Mouse (Mus musculus) adrenal gland, postnatal 14 days (tissue): ENCODE data around the gene Rasgef1a. TPM values are rescaled to one million over a fixed set of nuclear protein-coding genes. Genes with fewer than 3 reads are reported as not detected.

Source experiments
- DNase-seq: peaks from one replicate; pipeline ENCODE4 v3.0.0; 2021; ENCODE audit warnings: mixed read lengths
- total RNA-seq: library from RNA; stranded (reverse); gene quantifications from 2 replicates; pipeline ENCODE4 v1.2.3, GENCODE M21; 2021

The Rasgef1a gene
- total RNA-seq, 1 experiment from 2014 or later, result 0.19 TPM

DNA sequence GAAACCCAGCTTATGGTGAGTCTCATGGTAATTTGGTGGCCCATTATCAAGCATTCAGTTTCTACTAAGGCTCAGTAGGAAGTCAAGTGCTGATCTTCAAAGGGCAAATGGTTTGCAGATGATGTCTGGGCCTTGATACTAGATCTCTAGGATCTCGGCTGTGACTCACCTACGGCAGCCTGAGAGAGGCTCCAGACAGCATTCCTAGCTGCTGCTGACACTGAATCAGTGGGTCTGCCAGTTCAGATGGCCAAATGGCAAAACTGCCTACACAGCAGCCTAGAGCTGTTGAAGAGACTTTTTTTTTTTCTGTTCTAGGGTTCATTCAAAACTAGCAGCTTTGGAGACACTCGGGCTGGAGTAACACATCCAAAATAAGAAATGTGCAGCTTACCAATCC, 15.8 kb downstream of the Rasgef1a start:
- no peak for DNase-seq

DNA sequence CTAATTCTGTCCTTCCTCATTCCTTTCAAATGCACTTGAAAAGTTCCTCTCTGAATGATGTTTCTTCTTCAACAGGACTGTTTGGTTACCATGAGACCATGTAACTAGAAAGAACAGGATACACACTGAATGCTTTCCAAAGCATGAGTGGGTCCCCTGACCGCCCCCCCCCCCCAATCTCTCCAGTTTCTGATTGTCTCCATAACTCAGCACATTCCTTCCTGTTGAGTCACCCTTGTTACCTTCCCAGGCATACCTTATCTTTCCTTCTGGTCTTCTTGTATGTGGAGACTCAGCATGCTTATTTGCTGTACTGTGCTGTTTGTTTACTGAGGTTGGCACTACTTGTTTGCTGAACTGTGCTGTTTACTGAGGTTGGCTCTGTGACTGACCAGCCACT, 20.2 kb downstream of the Rasgef1a start:
- no peak for DNase-seq

DNA sequence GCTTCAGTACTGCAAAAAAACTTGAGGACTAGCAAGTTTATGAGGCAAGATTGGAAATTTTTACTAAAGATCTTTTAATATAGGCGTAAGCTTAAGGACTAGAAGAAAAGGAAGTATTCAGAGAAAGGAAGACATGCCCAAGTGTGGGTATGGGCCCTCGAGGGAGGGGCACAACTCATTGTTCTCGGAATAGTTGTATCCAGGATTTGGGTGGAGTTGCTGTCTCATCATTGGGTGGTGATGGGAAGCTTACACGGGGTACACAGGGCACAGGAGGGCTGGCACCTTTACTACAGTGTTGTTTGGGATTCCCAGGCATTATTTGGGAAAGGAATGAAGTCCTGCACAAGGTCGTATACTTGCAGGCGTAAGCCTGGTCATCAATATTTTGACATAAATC, 24.4 kb downstream of the Rasgef1a start:
- no peak for DNase-seq

DNA sequence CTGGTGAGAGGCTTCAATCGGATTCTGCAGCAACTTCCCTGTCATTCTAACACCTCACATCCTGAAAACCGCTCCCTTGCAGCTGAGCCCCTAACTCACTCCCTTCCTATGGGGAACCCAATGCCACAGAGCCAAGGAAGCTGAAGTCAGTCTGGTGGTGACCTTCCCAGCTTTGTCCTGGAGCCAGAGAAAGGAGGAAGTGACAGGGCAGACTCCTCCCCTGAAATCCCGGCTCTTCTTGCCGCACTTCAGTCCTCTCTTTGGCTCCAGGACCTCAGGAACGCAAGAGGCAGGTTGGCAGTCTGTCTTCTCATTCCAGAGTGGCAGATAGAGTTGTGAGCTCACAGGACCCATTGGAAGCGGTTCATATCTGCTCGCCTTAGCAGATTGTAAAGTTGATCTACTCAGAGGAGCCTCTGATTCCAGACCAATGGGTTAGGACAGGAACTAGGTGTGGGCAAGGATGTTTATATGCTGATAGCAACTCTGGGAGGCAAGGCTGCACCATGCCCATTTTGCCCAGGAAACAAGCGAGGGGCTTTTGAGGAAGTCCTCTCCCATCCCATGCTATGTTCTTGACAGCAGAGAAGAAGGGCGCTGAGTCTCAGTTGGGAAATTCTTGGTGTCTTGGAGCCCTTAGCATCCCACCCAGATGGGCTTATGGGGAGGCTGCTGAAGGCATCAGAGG, 25.0 kb downstream of the Rasgef1a start:
- DNase-seq, result no peak

DNA sequence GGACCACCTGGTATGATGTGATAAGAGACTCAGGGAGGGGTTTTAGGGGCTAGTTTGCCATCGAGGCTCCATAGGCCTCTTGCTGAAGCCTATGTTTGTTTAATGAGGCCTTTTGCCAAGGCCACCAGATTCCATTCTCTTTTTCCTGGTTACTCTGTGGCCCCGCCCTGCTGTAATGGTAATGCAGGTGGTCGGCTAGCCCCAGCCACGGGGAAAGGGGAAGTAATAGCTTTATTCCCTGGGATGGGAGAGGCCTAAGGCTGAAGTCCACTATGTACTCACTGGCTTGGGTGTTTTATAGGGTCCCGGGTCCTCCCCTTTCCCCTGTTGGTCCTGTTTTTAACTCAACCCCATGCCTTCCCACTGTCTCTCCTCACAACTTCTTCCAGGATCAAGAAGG, 25.6 kb downstream of the Rasgef1a start:
- no peak for DNase-seq

DNA sequence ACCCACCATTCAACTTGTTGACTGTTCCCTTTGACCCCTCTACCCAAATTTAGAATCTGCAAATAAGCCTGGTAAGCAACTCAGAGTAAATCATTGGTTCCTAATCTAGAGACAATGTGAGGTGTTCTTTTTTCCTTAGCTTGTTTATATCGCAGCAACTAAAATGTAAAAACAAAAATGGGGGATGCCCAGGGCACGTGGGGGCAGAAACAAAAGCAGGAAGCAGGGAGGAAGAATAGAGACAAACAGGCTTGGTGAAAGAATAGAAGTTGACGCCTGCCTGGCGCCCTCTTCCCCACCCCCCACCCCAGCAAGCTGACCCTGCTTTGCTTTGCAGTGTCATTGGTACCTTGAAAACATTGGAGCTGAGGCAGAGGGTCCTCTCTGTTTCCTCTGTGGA, 33.9 kb downstream of the Rasgef1a start:
- no peak for DNase-seq

DNA sequence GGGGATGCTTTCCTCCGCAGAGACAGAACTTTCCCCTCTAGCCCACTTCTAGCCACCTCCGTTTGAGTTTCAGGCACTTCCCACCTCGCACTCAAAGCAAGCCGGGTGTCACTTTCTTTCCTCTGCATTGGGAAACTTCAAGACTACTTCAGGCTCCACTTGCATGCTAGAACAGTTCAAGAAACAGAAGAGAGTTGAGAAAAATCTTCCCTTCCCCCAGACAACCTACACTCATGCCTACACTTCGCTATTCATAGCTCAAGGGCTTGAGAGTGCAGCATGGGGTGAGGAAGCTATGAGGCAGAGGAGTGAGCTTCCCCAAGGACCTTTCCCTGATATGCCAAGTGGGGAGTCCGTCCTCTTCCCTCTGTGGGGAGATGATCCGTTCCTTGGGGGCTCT, 34.7 kb downstream of the Rasgef1a start:
- no peak for DNase-seq

DNA sequence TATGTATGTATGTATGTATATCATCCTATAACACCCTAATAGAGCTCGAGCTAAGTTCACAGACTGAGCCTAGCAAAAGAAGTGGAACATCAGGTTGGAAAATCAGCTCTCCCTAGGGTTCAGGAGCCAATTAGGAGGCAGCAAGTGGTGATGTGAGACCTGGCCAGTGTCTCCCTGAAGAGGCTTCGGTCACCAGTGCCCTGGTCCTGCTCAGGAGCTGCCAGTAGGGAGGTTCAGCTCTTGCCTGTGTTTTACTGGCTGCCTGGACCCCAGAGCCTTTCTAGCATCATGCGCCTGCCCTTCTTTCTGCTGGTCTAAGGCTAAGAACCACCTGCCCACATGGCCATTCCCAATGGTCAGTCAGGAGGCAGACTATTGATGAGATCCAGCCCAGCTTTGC, 35.3 kb downstream of the Rasgef1a start:
- DNase-seq, result no peak

DNA sequence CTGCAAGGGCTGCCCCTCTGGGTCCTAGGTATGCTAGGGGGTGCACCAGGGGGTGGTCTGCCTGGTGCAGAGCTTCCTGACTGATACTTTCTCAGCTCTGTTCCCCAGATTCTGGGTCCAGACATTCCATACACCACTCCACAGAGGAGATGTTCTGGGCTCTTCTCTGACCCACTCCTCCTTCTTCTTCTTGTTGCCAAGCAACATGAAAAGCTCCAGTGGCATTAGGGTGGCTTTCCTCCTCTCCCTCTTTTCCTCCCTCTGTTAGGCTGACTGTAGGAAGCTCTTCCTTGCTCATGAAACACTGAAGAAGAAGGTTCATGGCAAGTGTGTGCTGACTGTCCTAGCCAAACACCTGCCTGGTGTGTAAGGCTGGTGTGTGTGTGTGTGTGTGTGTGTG, 35.7 kb downstream of the Rasgef1a start:
- no peak for DNase-seq

DNA sequence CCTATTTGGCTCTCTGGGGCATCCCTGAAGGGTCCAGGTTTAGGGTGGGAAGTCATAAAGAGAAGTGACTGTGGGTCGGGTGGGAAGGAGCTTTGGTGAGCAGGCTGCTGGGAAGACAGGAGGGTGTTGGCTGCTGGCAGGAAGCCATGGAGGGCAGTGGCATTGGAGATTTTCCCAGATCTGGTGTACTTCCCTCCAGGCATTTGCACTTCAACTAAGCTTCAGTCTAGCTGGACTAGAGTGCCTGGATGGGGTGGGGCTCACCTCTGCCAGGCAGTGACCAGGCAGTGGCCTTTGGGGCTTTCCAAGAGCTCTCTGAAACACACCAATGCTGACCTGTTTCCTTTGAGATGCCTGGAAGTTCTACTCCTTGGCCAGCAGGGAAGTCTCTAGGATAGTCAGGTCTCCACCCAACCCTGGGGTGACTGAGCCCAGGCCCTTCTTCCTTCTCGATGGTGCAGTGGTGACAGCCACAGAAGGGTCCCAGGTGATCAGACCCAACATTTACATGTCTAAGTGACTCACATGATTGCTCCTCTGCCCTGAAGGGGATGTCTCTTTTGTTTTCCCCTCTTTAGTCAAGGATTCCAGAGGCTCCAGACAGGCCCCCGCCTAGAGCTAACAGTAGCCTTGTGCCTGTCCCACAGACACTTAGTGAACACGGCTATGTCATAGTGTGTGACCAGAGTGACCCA, 36.7 kb downstream of the Rasgef1a start:
- DNase-seq, result peak; percentile 19

DNA sequence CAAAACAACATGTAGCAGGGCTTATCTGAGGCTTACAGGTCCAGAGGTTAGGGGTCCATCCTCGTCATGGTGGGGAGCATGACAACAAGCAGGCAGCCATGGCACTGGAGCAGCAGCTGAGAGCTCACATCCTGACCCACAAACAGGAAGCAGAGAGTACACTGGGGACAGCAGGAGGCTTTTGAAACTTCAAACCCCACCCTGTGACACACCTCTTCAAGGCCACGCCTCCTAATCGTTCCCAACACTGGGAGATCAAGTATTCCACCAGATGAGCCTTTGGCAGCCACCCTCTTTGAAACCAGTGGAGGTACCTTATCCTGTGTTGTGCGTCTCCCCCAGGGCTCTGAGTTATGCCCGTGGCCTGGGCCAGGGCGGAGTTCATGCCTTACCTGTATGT, 38.5 kb downstream of the Rasgef1a start:
- no peak for DNase-seq

DNA sequence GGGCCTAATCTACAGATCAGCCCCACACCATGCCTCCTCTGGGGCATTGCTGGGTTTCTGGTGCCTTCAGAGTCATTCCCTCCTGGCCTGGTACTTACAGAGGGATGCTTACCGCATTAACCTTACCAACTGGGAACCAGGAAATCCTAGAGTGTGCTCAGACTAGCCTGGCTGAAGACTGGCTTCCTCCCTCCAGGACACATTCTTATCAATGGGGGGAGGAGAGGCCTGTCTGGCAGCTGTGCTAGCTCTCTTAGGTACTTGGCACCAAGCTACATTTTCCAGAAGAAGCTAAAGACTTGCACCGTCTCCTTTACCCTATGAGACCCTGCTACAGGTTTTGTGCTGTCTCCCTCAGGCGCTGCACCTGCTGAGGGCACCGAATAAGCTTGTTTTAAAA, 40.2 kb downstream of the Rasgef1a start:
- DNase-seq, result no peak

DNA sequence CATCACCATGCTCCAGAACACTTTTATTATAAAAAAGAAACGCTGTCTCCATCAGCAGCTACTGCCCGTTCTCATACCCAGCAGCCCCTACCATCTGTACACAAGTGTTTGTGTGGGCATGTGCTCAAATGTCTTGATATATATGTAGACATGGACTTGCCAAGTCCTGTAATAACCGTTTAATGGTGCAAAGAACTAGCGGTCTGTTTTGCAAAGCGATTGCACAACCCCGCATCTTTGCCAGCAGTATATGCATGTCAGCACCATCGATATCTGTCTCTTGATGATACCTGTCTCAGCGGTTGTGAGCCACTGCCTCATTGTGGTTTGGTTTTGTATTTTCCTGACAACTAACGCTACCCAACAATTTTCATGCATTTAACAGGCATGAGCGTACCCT, 44.0 kb downstream of the Rasgef1a start:
- DNase-seq, result no peak

DNA sequence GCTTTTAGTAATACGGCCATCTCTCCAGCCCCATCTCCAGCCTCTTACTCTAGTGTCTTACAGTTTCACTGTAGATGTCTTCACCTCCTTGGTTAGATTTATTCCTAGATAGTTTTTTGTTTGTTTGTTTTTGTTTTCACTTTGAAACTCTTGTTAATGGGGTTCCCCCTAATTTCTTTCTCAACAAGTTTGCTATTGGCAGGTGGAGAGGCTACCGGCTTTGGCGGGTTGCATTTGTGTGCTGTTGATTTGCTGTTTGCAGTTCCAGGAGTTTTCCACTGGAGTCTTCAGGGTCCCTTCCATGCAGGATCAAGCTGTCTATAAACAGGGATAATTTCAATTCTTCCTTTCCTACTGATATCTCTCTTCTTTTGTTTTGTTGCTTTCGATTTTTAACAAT, 50.0 kb downstream of the Rasgef1a start:
- DNase-seq, result no peak

DNA sequence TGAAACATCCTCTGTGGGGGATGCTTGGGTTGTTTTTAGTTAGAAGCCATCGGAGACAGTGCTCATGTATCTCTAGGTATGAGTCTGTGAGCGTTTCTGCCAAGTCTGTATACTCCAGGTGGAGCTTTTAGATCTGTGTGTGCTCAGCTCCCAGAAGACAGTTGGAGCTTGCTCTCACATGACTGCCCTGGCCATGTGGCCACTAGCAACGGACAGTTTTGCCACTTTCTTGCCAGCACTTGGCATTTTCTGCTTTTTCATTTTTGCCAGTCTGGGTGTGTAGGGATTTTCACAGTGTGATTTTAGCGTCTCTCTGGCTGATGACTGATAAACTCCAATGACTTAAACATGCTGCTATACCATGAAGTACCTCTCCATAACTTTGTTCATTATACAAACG, 52.0 kb downstream of the Rasgef1a start:
- no peak for DNase-seq

DNA sequence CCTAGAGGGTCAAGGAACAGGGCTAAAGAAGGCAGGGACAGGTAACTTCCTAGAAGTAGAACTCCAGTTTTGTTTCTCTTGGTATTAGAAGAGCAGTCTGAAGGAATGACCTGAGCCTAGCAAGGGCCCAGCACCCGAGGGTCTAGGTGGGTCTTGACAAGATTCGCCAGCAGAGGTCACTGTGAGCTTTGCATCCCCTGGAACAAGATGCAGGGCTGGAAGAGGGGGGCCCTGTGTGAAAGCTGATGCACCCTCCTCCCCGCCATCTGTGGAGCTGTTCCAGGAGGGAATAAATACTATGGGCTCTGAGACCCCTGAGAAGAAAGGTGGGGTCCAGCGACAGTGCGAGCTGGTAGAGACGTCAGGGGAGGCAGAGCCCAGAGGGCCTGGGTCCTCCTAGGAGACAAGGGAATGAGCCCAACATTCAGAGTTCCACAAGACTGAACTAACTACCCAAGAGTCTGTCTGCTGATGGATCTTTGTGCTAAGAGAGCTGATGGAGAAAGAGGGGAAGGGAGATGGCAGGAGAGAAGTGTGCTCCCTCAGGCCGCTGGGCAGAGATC, 53.8 kb downstream of the Rasgef1a start:
- peak; percentile 56 for DNase-seq

DNA sequence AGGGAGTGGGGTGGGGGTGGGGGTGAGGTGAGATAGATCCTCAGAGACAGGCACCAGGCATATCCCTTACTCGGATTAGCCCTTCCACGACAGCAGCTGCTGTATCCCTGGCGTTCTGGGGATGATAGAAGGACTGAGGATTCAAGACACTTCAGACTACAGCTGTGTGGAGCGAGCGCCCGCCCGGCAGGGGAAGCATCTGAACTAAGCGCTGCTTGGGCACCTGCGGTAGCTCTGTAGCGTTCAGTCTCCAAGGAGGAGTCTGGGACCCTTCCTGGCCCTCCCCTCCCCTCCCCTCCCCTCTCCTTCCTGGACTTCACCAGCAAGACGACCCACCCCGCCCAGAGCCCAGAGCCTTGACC, 54.6 kb downstream of the Rasgef1a start:
- no peak for DNase-seq

DNA sequence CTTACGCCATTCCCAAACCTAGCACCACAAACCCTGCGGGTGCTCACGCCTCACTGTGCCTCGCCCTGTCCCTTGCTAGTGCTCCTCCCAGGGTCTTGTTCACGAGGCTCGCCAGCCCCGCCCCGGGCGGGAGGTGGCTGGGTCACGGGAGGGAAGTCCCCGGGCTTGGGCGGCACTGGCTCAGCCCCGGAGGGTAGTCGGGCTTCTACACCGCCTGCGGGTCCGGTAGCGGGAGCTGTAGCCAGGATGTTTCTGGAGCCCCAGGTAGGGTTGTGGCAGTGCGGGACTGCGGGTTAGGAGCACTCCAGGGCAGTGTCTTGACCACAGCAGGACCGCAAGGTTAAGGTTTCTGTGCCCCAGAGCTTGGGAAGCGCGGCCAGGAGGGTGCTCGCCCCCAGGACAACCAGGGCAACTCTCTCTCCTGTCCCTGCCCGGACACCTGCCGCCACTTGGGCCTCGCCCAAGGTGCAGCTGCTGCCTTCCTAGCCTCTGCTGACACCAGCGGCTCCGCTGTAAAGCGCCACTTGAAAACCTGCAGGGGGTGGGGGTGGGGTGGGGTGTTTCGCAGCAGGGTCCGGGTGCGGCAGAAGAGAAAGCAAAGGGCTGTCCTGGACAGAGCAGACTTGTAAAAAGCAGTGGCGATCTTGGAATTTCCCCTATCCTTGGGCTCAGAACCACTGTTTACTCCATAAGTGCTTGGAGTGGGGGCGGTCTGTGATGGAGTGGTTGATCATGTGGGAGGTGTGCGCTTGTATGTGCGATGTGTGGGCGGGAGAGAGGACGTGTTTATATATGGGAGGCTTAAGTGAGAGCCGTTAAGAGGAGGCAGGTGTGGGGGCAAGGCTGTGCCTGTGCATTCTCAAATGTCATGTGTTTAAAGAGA, 55.2 kb downstream of the Rasgef1a start:
- peak; percentile 55 for DNase-seq

DNA sequence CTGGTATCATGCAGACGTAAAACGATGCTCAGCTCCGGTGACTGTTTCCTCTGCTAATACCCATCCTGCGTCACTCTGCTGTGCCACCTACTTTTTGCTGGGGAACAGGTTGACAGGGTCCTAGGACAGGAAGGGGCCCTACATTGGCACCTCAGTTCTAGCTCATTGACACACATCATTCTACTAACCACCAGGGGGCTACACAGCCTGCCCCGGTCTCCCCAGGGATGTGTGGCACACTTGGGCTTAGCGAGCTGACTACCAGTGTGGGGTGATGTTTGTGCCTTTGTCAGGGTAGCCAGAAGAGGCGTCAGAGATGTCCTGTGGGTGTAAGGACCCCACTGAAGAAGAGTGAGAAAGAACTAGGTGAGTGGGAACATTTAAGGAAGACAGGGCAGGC, 56.5 kb downstream of the Rasgef1a start:
- no peak for DNase-seq

DNA sequence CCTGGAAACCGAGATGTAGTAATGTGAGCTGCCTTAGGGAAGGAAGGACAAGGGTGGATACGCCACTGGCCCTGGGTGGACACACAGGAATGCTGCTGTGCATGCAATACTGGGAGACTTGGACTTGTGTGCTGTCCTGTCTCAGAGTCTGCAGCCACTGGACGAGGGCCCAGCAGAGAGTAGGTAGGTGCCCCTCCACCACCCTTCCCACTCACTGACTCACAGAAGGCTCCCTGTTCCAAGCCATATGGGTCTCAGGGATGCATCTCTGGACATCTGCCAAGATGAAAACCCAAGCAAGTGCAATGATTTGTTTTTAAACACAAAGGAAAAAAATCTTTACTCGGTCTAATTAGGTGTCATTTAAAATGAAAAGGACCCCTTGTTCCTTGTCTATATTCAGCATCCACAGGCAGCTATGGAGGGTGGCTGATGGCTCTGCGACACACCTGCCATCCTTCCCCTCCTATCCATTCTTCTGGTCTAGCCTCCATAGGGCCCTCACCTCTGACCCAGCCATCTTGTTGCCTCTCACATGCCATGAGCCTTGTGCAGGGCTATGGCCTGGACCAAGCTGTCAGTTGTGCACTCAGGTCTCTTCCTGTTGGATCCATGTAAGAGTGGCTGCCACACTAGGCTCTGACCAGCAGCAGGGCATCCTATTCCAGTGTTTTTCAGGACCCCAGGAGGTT, 59.2 kb downstream of the Rasgef1a start:
- no peak for DNase-seq

DNA sequence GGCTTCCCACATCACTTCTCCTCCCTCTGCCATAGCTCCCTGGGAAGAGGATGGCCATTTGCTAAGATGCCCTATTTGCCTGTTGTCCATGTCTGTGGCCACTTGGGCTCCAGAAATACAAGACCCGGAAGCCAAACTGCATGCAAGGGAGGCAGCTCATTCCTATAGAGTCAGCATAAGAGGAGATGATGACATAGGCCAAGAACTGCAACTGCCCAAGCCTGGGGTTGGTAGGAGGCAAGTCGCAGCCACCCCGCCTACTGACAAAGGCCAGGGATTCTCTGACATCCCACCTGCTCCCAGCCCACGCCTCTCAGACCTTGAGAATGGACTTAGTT, 59.7 kb downstream of the Rasgef1a start:
- DNase-seq, result no peak

DNA sequence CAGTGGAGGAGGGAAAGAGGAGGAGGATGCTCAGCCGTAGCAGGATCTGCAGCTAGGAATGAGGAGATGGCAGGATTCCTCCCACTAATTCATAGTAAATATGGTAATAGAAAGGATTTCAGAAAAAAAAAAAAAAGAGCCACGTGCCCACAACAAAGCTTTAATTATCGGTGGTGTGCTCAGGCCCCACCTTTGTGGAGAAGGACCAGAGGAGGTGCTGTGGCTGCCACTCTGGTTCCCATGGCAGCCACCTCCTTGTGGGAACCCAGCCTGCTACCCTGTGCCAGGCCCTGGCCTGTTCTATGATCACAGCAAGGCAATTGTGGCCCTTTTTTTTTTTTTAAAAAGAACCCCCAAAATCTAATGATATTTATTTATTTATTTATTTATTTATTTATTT, 60.2 kb downstream of the Rasgef1a start:
- DNase-seq, result no peak

DNA sequence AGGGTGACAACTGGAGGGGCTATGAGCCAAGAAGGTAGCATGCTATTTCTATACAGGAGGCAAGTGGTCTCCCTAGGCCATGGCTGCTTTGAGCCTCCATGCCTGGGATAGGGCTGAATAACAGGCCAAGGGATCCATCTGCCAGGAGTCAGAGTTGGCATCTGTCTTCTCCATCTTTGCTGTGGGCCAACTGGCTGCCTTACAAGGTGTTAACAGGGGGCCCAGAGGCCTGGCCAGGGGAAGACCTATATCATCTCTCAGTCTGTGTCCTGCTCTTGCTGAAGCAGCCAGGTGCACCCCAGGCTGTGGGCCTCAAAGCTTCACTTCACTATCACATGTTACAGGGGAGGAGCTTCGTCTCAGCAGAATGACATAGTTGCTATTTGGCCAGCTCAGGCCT, 60.9 kb downstream of the Rasgef1a start:
- DNase-seq, result no peak
